Mouse (Mus musculus) spleen, postnatal 10 days (tissue): Measurements from ENCODE around the gene Epyc.
"Not testable (repeated sequence)": the region's sequence is repeated elsewhere in the genome, so short reads cannot be mapped to it uniquely, and the experiment has no call there.

Experiments
- DNase-seq, 2 experiments: peaks; one replicate each; pipeline ENCODE4 v3.0.0; 2021 to 2022; ENCODE audit warnings: low spot score in 2 of 2

Epyc gene

GRCm38 (mm10) chr10:97714584-97714983 lies 70.7 kb downstream of the Epyc start:
- no peak for DNase-seq

- no peak for DNase-seq
Observed at GRCm38 (mm10) chr10:97715289-97715906, 71.5 kb downstream of the Epyc start.

- no peak for DNase-seq
Observed at GRCm38 (mm10) chr10:97717233-97717632, 73.4 kb downstream of the Epyc start.

GRCm38 (mm10) chr10:97718021-97718420 lies 74.2 kb downstream of the Epyc start:
- no peak for DNase-seq

GRCm38 (mm10) chr10:97720625-97721024 lies 76.8 kb downstream of the Epyc start:
- no peak for DNase-seq

GRCm38 (mm10) chr10:97722709-97723108 lies 78.8 kb downstream of the Epyc start:
- DNase-seq: no peak

- no peak for DNase-seq
Observed at GRCm38 (mm10) chr10:97725929-97726328, 82.1 kb downstream of the Epyc start.

GRCm38 (mm10) chr10:97726655-97727054 lies 82.8 kb downstream of the Epyc start, which contains the start of gene C030005K15Rik:
TSS of gene C030005K15Rik (minus strand) at chr10:97726755.
- not testable (repeated sequence) for DNase-seq
